Comparison of ENCODE assay signal across 25 mouse cellular contexts in genomic region chr3:108093306-108093705, GRCm38 (mm10). TPM values are rescaled to one million over a fixed set of nuclear protein-coding genes. Genes with fewer than 3 reads are reported as not detected.
DNase-seq lines count a peak whose midpoint lies in the region; ATAC-seq and TF ChIP-seq lines count a peak whose summit lies in the region.
"Had no signal": no experiment of that assay in that cellular context is flagged by ENCODE, and none has a peak within 500 bp of the region (broad histone marks: within the 10 kb centered on the region; RNA-seq: fewer than 3 reads in every experiment).

No protein-coding gene starts in this region.

- H3K4me2 ChIP-seq in liver, postnatal 0 days (ENCODE audit: low read depth, low read length), result no peak overlapping the region
- no peak overlapping the region for H3K4me2 ChIP-seq in lung, postnatal 0 days (replicated peaks; ENCODE audit: low read depth, low read length)
- H3K4me2 ChIP-seq: hindbrain, embryonic 14.5 days; midbrain, embryonic 13.5 days; neural tube, embryonic 15.5 days; stomach, embryonic 15.5 days had no signal

- H3K36me3 ChIP-seq in MEL (ENCODE audit: control insufficient read depth in 1 of 2, insufficient read depth in 2 of 2, low read length in 2 of 2), result peaks cover 0 to 41% of the 10 kb centered on the region in 2 experiments; a peak in 3 of 4 replicates
- no peaks in the 10 kb centered on the region for H3K36me3 ChIP-seq in liver, postnatal 0 days (replicated peaks; ENCODE audit: insufficient read depth, low read length)
- H3K36me3 ChIP-seq in lung, postnatal 0 days (ENCODE audit: insufficient read depth, low read length), result no peaks in the 10 kb centered on the region
- H3K36me3 ChIP-seq: forebrain, embryonic 10.5 days; midbrain, embryonic 13.5 days; neural tube, embryonic 15.5 days; stomach, embryonic 15.5 days had no signal

- H3K4me3 ChIP-seq in MEL (ENCODE audit: control insufficient read depth in 1 of 2, insufficient read depth in 1 of 2, low read depth in 2 of 2, low read length in 2 of 2), result peak overlapping the region in 1 of 2 experiments; percentile 44; a peak in 1 of 4 replicates
- H3K4me3 ChIP-seq in bone marrow, adult 2 months (replicated peaks; ENCODE audit: control insufficient read depth, low read depth, low read length), result no peak overlapping the region
- H3K4me3 ChIP-seq in liver, postnatal 0 days (ENCODE audit: low read depth, low read length), result no peak overlapping the region
- no peak overlapping the region for H3K4me3 ChIP-seq in lung, postnatal 0 days (ENCODE audit: low read depth, low read length)
- H3K4me3 ChIP-seq: forebrain, embryonic 10.5 days; left cerebral cortex, adult 2 months; midbrain, embryonic 13.5 days; neural tube, embryonic 15.5 days; stomach, embryonic 15.5 days had no signal

- no peak for ATAC-seq in liver, postnatal 0 days
- no peak for ATAC-seq in lung, postnatal 0 days
- ATAC-seq: activated CD4-positive, CD25-positive, alpha-beta regulatory T cell, adult 4 months; midbrain, embryonic 13.5 days had no signal

- H3K4me1 ChIP-seq in MEL (ENCODE audit: control insufficient read depth in 1 of 2, insufficient read depth in 2 of 2, low read length in 2 of 2), result peaks cover 24 to 48% of the 10 kb centered on the region in 2 experiments
- H3K4me1 ChIP-seq in bone marrow, adult 2 months (ENCODE audit: control insufficient read depth, insufficient read depth, low read length), result peaks cover 8% of the 10 kb centered on the region; the same call in 1 of the 2 replicates
- H3K4me1 ChIP-seq in liver, postnatal 0 days (ENCODE audit: insufficient read depth), result peaks cover 44% of the 10 kb centered on the region
- H3K4me1 ChIP-seq in lung, postnatal 0 days (ENCODE audit: insufficient read depth, low read depth, low read length), result no peaks in the 10 kb centered on the region
- H3K4me1 ChIP-seq: midbrain, embryonic 13.5 days; neural tube, embryonic 15.5 days had no signal

- TF ChIP-seq RAD21 in MEL (IDR thresholded peaks at IDR 0.05; ENCODE audit: low read depth, low read length), result no peak

- no peaks in the 10 kb centered on the region for H3K9me3 ChIP-seq in MEL (replicated peaks; ENCODE audit: insufficient read depth, low read length)
- H3K9me3 ChIP-seq in liver, postnatal 0 days (ENCODE audit: low read length), result no peaks in the 10 kb centered on the region
- no peaks in the 10 kb centered on the region for H3K9me3 ChIP-seq in lung, postnatal 0 days (ENCODE audit: low read length)
- H3K9me3 ChIP-seq: forebrain, embryonic 10.5 days; midbrain, embryonic 13.5 days; neural tube, embryonic 15.5 days; stomach, embryonic 15.5 days had no signal

- peak overlapping the region; percentile 43 for H3K27ac ChIP-seq in MEL (ENCODE audit: control insufficient read depth, low read depth, low read length)
- peak overlapping the region; percentile 4; the same call in 1 of the 2 replicates for H3K27ac ChIP-seq in bone marrow, adult 2 months (ENCODE audit: control insufficient read depth, insufficient read depth, low read depth, low read length, poor library complexity)
- H3K27ac ChIP-seq in liver, postnatal 0 days (ENCODE audit: low read depth), result peak overlapping the region; percentile 34; the same call in 1 of the 2 replicates
- no peak overlapping the region for H3K27ac ChIP-seq in lung, postnatal 0 days (ENCODE audit: low read length)
- H3K27ac ChIP-seq: forebrain, embryonic 10.5 days; hindbrain, embryonic 14.5 days; left cerebral cortex, adult 2 months; macrophage; midbrain, embryonic 13.5 days; neural tube, embryonic 15.5 days; stomach, embryonic 15.5 days had no signal

- no peaks in the 10 kb centered on the region for H3K79me2 ChIP-seq in MEL (ENCODE audit: control insufficient read depth, insufficient read depth, low read length, poor library complexity)

- DNase-seq in 416B (ENCODE audit: low read depth) (peak; percentile 64), MEL (ENCODE audit: low read depth, low spot score) (peak; percentile 89)
- no peak for DNase-seq in liver, postnatal 0 days
- no peak for DNase-seq in lung, postnatal 10 days
- DNase-seq in lung, postnatal 0 days (ENCODE audit: low spot score), result no peak
- DNase-seq in lung, adult 18-20 months, result no peak
- DNase-seq: cerebellum, adult 18-20 months; heart, adult 11 months; heart, postnatal 36 days; kidney, adult 9 months; kidney, postnatal 4 days; layer of hippocampus, adult 9-11 months; left cerebral cortex, postnatal 4 days; right cerebral cortex, postnatal 14 days; thymus, adult 2 months had no signal

- TF ChIP-seq POLR2A in MEL (IDR thresholded peaks at IDR 0.05; ENCODE audit: control insufficient read depth in 1 of 2, insufficient read depth in 1 of 2, low read depth in 1 of 2, low read length in 2 of 2, poor library complexity in 1 of 2), result no peak
- no peak for TF ChIP-seq POLR2A in bone marrow, adult 2 months (IDR thresholded peaks at IDR 0.05; ENCODE audit: borderline replicate concordance, control insufficient read depth, low read depth, low read length)

- no peak for TF ChIP-seq CTCF in MEL (IDR thresholded peaks at IDR 0.05 in 2 of 3, conservative IDR thresholded peaks at IDR 0.05 in 1 of 3; ENCODE audit: control insufficient read depth in 1 of 3, insufficient read depth in 1 of 3, low read depth in 2 of 3, low read length in 3 of 3, poor library complexity in 1 of 3, severe bottlenecking in 1 of 3)
- no peak for TF ChIP-seq CTCF in bone marrow, adult 2 months (IDR thresholded peaks at IDR 0.05; ENCODE audit: control insufficient read depth, insufficient read depth, low read length)
- TF ChIP-seq CTCF in liver, postnatal 0 days (IDR thresholded peaks at IDR 0.05; ENCODE audit: low read depth), result no peak
- TF ChIP-seq CTCF in lung, postnatal 0 days (IDR thresholded peaks at IDR 0.05), result no peak

- WGBS in bone marrow, adult 2 months, result 26% methylated on average over 6 of the region's 6 CpGs
- 48% methylated on average over 6 of the region's 6 CpGs for WGBS in liver, postnatal 0 days (ENCODE audit: insufficient replicate concordance)
- WGBS in lung, postnatal 0 days, result 61% methylated on average over 6 of the region's 6 CpGs

- H3K9ac ChIP-seq in MEL (ENCODE audit: control insufficient read depth, low read depth, low read length, poor library complexity, severe bottlenecking), result peak overlapping the region; percentile 13; the same call in 1 of the 2 replicates
- no peak overlapping the region for H3K9ac ChIP-seq in liver, postnatal 0 days (replicated peaks)
- H3K9ac ChIP-seq in lung, postnatal 0 days (replicated peaks; ENCODE audit: low read depth), result no peak overlapping the region
- H3K9ac ChIP-seq: hindbrain, embryonic 14.5 days; midbrain, embryonic 13.5 days; neural tube, embryonic 15.5 days; stomach, embryonic 15.5 days had no signal

- no peaks in the 10 kb centered on the region for H3K27me3 ChIP-seq in MEL (ENCODE audit: control insufficient read depth in 1 of 2, insufficient read depth in 2 of 2, low read length in 2 of 2)
- H3K27me3 ChIP-seq in liver, postnatal 0 days (ENCODE audit: insufficient read depth, low read length), result no peaks in the 10 kb centered on the region
- H3K27me3 ChIP-seq in lung, postnatal 0 days (replicated peaks; ENCODE audit: insufficient read depth, low read length), result no peaks in the 10 kb centered on the region
- H3K27me3 ChIP-seq: neural tube, embryonic 15.5 days; Patski; stomach, embryonic 15.5 days had no signal

- TF ChIP-seq EP300 in MEL (IDR thresholded peaks at IDR 0.05; ENCODE audit: low read depth in 1 of 2, low read length in 2 of 2), result peak; percentile 47 to 49; a peak in 3 of 4 replicates
- no peak for TF ChIP-seq EP300 in liver, postnatal 0 days (IDR thresholded peaks at IDR 0.05; ENCODE audit: low read depth)
- no peak for TF ChIP-seq EP300 in lung, postnatal 0 days (IDR thresholded peaks at IDR 0.05)

TF ChIP-seq in MEL, 35 proteins besides CTCF, POLR2A, EP300 and RAD21 (continues in another document):
- TF ChIP-seq ETS1 (IDR thresholded peaks at IDR 0.05; ENCODE audit: low read depth, low read length) (peak; percentile 50; the same call in 1 of the 2 replicates), JUND (IDR thresholded peaks at IDR 0.05; ENCODE audit: low read depth, low read length) (peak; percentile 16; the same call in 1 of the 2 replicates), POLR2AphosphoS5 (IDR thresholded peaks at IDR 0.05; ENCODE audit: borderline replicate concordance, low read depth, low read length) (no peak)

RNA-seq across cellular contexts. Expression of gene Gnat2, which starts 0.7 kb away (rescaled TPM):
- 4.7 and 6.4 TPM in 2 replicates for total RNA-seq in MEL (2012; rRNA removed)
- 10 to 100 TPM in 1 of 2 experiments, not detected in 1; 12.4 TPM for polyA plus RNA-seq in MEL (2012; ENCODE audit: insufficient read depth in 1 of 2, insufficient read length in 2 of 2, low read depth in 1 of 2, low replicate concordance in 2 of 2, missing spikeins in 1 of 2)
- 1.0 TPM in 1 of 2 replicates, not detected in the other for polyA plus RNA-seq in bone marrow, adult 2 months (2011; ENCODE audit: insufficient read depth, insufficient read length, low replicate concordance, missing spikeins)
- 1.6 and 1.7 TPM in 2 replicates for polyA plus RNA-seq in liver, postnatal 0 days (2015; fragmentation: Nextera tagmentation; extraction: Ambion mirVana)
- 0.33 and 0.45 TPM in 2 replicates for polyA plus RNA-seq in lung, postnatal 0 days (2015; fragmentation: Nextera tagmentation; extraction: Ambion mirVana)
- total RNA-seq: heart, postnatal 36 days; left cerebral cortex, adult 2 months had no signal
- polyA plus RNA-seq: activated CD4-positive, CD25-positive, alpha-beta regulatory T cell, adult 4 months; macrophage had no signal

RNA-seq across cellular contexts. Expression of gene Ampd2, which starts 6.9 kb away (rescaled TPM):
- 54.9 and 69.1 TPM in 2 replicates for total RNA-seq in MEL (2012; rRNA removed)
- polyA plus RNA-seq in MEL (2012; ENCODE audit: insufficient read depth in 1 of 2, insufficient read length in 2 of 2, low read depth in 1 of 2, low replicate concordance in 2 of 2, missing spikeins in 1 of 2), result 100 to 1,000 TPM in 1 of 2 experiments, not detected in 1; 201 TPM
- 15.3 and 47.2 TPM in 2 replicates for polyA plus RNA-seq in bone marrow, adult 2 months (2011; ENCODE audit: insufficient read depth, insufficient read length, low replicate concordance, missing spikeins)
- 17.3 and 23.0 TPM in 2 replicates for polyA plus RNA-seq in liver, postnatal 0 days (2015; fragmentation: Nextera tagmentation; extraction: Ambion mirVana)
- polyA plus RNA-seq in lung, postnatal 0 days (2015; fragmentation: Nextera tagmentation; extraction: Ambion mirVana), result 11.6 and 12.6 TPM in 2 replicates

RNA-seq across cellular contexts. Expression of gene Gstm4, which starts 48.6 kb away (rescaled TPM):
- total RNA-seq in MEL (2012; rRNA removed), result 1.3 and 1.4 TPM in 2 replicates
- polyA plus RNA-seq in MEL (2012; ENCODE audit: insufficient read depth in 1 of 2, insufficient read length in 2 of 2, low read depth in 1 of 2, low replicate concordance in 2 of 2, missing spikeins in 1 of 2), result 1 to 10 TPM in 1 of 2 experiments, not detected in 1; 7.4 TPM
- 4.8 and 8.3 TPM in 2 replicates for polyA plus RNA-seq in bone marrow, adult 2 months (2011; ENCODE audit: insufficient read depth, insufficient read length, low replicate concordance, missing spikeins)
- 12.9 and 13.5 TPM in 2 replicates for polyA plus RNA-seq in liver, postnatal 0 days (2015; fragmentation: Nextera tagmentation; extraction: Ambion mirVana)
- polyA plus RNA-seq in lung, postnatal 0 days (2015; fragmentation: Nextera tagmentation; extraction: Ambion mirVana), result 11.2 and 13.4 TPM in 2 replicates

RNA-seq across cellular contexts. Expression of gene Gnai3, which starts 52.6 kb away (rescaled TPM):
- total RNA-seq in MEL (2012; rRNA removed), result 92.1 and 111 TPM in 2 replicates
- 10 to 100 TPM; 74.2 to 96.4 TPM for polyA plus RNA-seq in MEL (2012; ENCODE audit: insufficient read depth in 1 of 2, insufficient read length in 2 of 2, low read depth in 1 of 2, low replicate concordance in 2 of 2, missing spikeins in 1 of 2)
- 11.7 and 27.5 TPM in 2 replicates for polyA plus RNA-seq in bone marrow, adult 2 months (2011; ENCODE audit: insufficient read depth, insufficient read length, low replicate concordance, missing spikeins)
- polyA plus RNA-seq in liver, postnatal 0 days (2015; fragmentation: Nextera tagmentation; extraction: Ambion mirVana), result 41.9 and 49.1 TPM in 2 replicates
- 87.4 and 96.3 TPM in 2 replicates for polyA plus RNA-seq in lung, postnatal 0 days (2015; fragmentation: Nextera tagmentation; extraction: Ambion mirVana)

Comparison
In these comparisons a context has a peak if more than half of its experiments do, and no peak if none do; other contexts are left out.
1. DNase-seq: peak in 416B (single experiment) and MEL (single experiment); none in liver, postnatal 0 days (single experiment), lung, postnatal 10 days (single experiment), lung, postnatal 0 days (single experiment) and lung, adult 18-20 months (0 of 2).